ENCODE assay signal across 9 mouse cellular contexts in genomic region chr17:47436156-47436906, GRCm38 (mm10). TPM values are rescaled to one million over a fixed set of nuclear protein-coding genes. Genes with fewer than 3 reads are reported as not detected.
DNase-seq lines count a peak whose midpoint lies in the region; ATAC-seq and TF ChIP-seq lines count a peak whose summit lies in the region.
"Had no signal": no experiment of that assay in that cellular context is flagged by ENCODE, and none has a peak within 500 bp of the region (broad histone marks: within the 10 kb centered on the region; RNA-seq: fewer than 3 reads in every experiment).

AI661453 (plus strand) TSS chr17:47436615.

- H3K4me3 ChIP-seq in erythroblast, embryonic 14.5 days (replicated peaks): peak within 1 kb of the TSS; percentile 40
- peak within 1 kb of the TSS; percentile 29; the same call in 1 of the 2 replicates for H3K4me3 ChIP-seq in cortical plate, adult 2 months (ENCODE audit: insufficient read depth, low read length)
- peak within 1 kb of the TSS; percentile 51 for H3K4me3 ChIP-seq in liver, embryonic 11.5 days (ENCODE audit: low read depth, low read length)
- peak within 1 kb of the TSS; percentile 40 for H3K4me3 ChIP-seq in neural tube, embryonic 13.5 days

- peak within 1 kb of the TSS; percentile 58 for H3K9ac ChIP-seq in liver, embryonic 11.5 days (ENCODE audit: low read depth, low read length)
- peak within 1 kb of the TSS; percentile 63 for H3K9ac ChIP-seq in neural tube, embryonic 13.5 days

- peaks cover 42% of the 10 kb centered on the region for H3K27me3 ChIP-seq in erythroblast, embryonic 14.5 days (ENCODE audit: control insufficient read depth)
- peaks cover 23% of the 10 kb centered on the region for H3K27me3 ChIP-seq in liver, embryonic 11.5 days (replicated peaks; ENCODE audit: control insufficient read depth, insufficient read depth, low read length)
- peaks cover 59% of the 10 kb centered on the region for H3K27me3 ChIP-seq in neural tube, embryonic 13.5 days

- H3K9me3 ChIP-seq in erythroblast, embryonic 14.5 days (ENCODE audit: control insufficient read depth, low read length): no peaks in the 10 kb centered on the region
- H3K9me3 ChIP-seq in liver, embryonic 11.5 days (ENCODE audit: control insufficient read depth, low read length): no peaks in the 10 kb centered on the region
- no peaks in the 10 kb centered on the region for H3K9me3 ChIP-seq in neural tube, embryonic 13.5 days
- H3K9me3 ChIP-seq: G1E had no signal

- H3K4me2 ChIP-seq in liver, embryonic 11.5 days: peak within 1 kb of the TSS; percentile 94
- H3K4me2 ChIP-seq in neural tube, embryonic 13.5 days: peak within 1 kb of the TSS; percentile 70

- no peaks in the 10 kb centered on the region; the same call in 1 of the 2 replicates for H3K4me1 ChIP-seq in erythroblast, embryonic 14.5 days (ENCODE audit: control insufficient read depth)
- H3K4me1 ChIP-seq in cortical plate, adult 2 months (ENCODE audit: control insufficient read depth, insufficient read depth, low read length): no peaks in the 10 kb centered on the region
- H3K4me1 ChIP-seq in liver, embryonic 11.5 days (replicated peaks; ENCODE audit: control insufficient read depth, insufficient read depth, low read length): peaks cover 34% of the 10 kb centered on the region
- H3K4me1 ChIP-seq in neural tube, embryonic 13.5 days (replicated peaks): peaks cover 21% of the 10 kb centered on the region

- H3K36me3 ChIP-seq in erythroblast, embryonic 14.5 days (ENCODE audit: control insufficient read depth): no peaks in the 10 kb centered on the region
- H3K36me3 ChIP-seq in liver, embryonic 11.5 days (ENCODE audit: control insufficient read depth, insufficient read depth, low read length): no peaks in the 10 kb centered on the region
- no peaks in the 10 kb centered on the region for H3K36me3 ChIP-seq in neural tube, embryonic 13.5 days
- H3K36me3 ChIP-seq: G1E had no signal

- H3K27ac ChIP-seq in cortical plate, adult 2 months (ENCODE audit: insufficient read depth, low read length): no peak within 1 kb of the TSS
- H3K27ac ChIP-seq in liver, embryonic 11.5 days (ENCODE audit: low read depth, low read length): peak within 1 kb of the TSS; percentile 19; the same call in 1 of the 2 replicates
- no peak within 1 kb of the TSS for H3K27ac ChIP-seq in neural tube, embryonic 13.5 days (replicated peaks)

- ATAC-seq in erythroblast, adult 5-6 weeks (replicated peaks; ENCODE audit: low FRiP score, poor library complexity, severe bottlenecking): no peak
- ATAC-seq in liver, embryonic 11.5 days (replicated peaks; ENCODE audit: low FRiP score): no peak; the same call in 1 of the 2 replicates
- no peak for ATAC-seq in neural tube, embryonic 13.5 days (ENCODE audit: low read depth)

- 2% methylated on average over 45 of the region's 45 CpGs for WGBS in liver, embryonic 11.5 days
- WGBS in neural tube, embryonic 13.5 days: 2% methylated on average over 45 of the region's 45 CpGs

- DNase-seq in induced T-regulatory cell, adult 2 months (ENCODE audit: low read depth): peak; percentile 16
- DNase-seq in liver, embryonic 11.5 days (ENCODE audit: low spot score): no peak
- DNase-seq in spleen, adult 12 weeks (ENCODE audit: low spot score): no peak
- no peak for DNase-seq in left cerebral cortex, adult 18-20 months (ENCODE audit: low spot score in 2 of 2)

- no peak for TF ChIP-seq CTCF in cortical plate, adult 2 months (IDR thresholded peaks at IDR 0.05; ENCODE audit: extremely low read depth, insufficient read depth, low read length)

- no peak for TF ChIP-seq POLR2A in cortical plate, adult 2 months (IDR thresholded peaks at IDR 0.05; ENCODE audit: extremely low read depth, insufficient read depth, low read length)

RNA-seq across cellular contexts. Expression of gene AI661453, which starts in this region (rescaled TPM):
- polyA plus RNA-seq in erythroblast, embryonic 14.5 days (2012): not detected in 2 replicates
- total RNA-seq in erythroblast, adult 5-6 weeks (2015; ENCODE audit: low replicate concordance): 0.63 TPM in 1 of 2 replicates, not detected in the other
- 0.70 TPM in 1 of 2 replicates, not detected in the other for total RNA-seq in erythroblast, adult 5-6 weeks (2017; ENCODE audit: low replicate concordance)
- polyA plus RNA-seq in cortical plate, adult 2 months (2012; rRNA removed): 0.25 and 0.28 TPM in 2 replicates
- 0.22 and 0.23 TPM in 2 replicates for polyA plus RNA-seq in liver, embryonic 11.5 days (2014; fragmentation: Nextera tagmentation; extraction: Ambion mirVana)
- polyA plus RNA-seq in neural tube, embryonic 13.5 days (2015; fragmentation: Nextera tagmentation; extraction: Ambion mirVana): 0.20 and 0.39 TPM in 2 replicates
- under 1 TPM; 0.46 to 0.54 TPM for total RNA-seq in left cerebral cortex, adult 18-20 months (2021)
